Mouse (Mus musculus) 3134 (cell line): ENCODE measurements at regions not wholly inside any gene's neighbourhood (a gene's known extent, or its start where the extent isn't known, plus 50 kb on each side); places are given as distances from the start of the nearest gene placed in this dataset.

Experiments used
- DNase-seq: peaks from one replicate; pipeline ENCODE4 v3.0.0-alpha.2; 2011; ENCODE audit warnings: low spot score; ENCODE audit not compliant: insufficient read length; ENCODE audit errors: extremely low read depth

- no peak for DNase-seq
Observed at GRCm38 (mm10) chr12:35863141-35863540, 62.3 kb upstream of the Agr3 start.

- DNase-seq, result no peak
Observed at GRCm38 (mm10) chr12:35853159-35853558, 72.3 kb upstream of the Agr3 start.

GRCm38 (mm10) chr12:35846905-35847610 lies 78.4 kb upstream of the Agr3 start:
- peak; percentile 35 for DNase-seq

- peak; percentile 18 for DNase-seq
Observed at GRCm38 (mm10) chr12:35836946-35837345, 88.5 kb upstream of the Agr3 start.

GRCm38 (mm10) chr12:35833285-35833684 lies 92.1 kb upstream of the Agr3 start:
- peak; percentile 58 for DNase-seq

GRCm38 (mm10) chr12:35831922-35832512 lies 93.4 kb upstream of the Agr3 start:
- no peak for DNase-seq

GRCm38 (mm10) chr12:35831268-35831667 lies 94.2 kb upstream of the Agr3 start:
- DNase-seq, result peak; percentile 57

GRCm38 (mm10) chr12:35827797-35828196 lies 97.6 kb upstream of the Agr3 start:
- no peak for DNase-seq

- DNase-seq, result no peak
Observed at GRCm38 (mm10) chr12:35826990-35827389, 98.4 kb upstream of the Agr3 start.

- no peak for DNase-seq
Observed at GRCm38 (mm10) chr12:35824587-35824987, 100.8 kb upstream of the Agr3 start.

- no peak for DNase-seq
Observed at GRCm38 (mm10) chr12:35799261-35799660, 126.2 kb upstream of the Agr3 start.

- DNase-seq, result no peak
Observed at GRCm38 (mm10) chr12:35775396-35775795, 150.0 kb upstream of the Agr3 start.

GRCm38 (mm10) chr12:35770387-35771024 lies 154.9 kb upstream of the Agr3 start:
- no peak for DNase-seq

GRCm38 (mm10) chr12:35758916-35759315 lies 166.5 kb upstream of the Agr3 start:
- DNase-seq, result no peak

GRCm38 (mm10) chr12:35755159-35755558 lies 170.3 kb upstream of the Agr3 start:
- no peak for DNase-seq

- DNase-seq, result no peak
Observed at GRCm38 (mm10) chr12:35747997-35748396, 177.4 kb upstream of the Agr3 start.

- no peak for DNase-seq
Observed at GRCm38 (mm10) chr12:35746691-35747299, 178.6 kb upstream of the Agr3 start.

- peak; percentile 58 for DNase-seq
Observed at GRCm38 (mm10) chr12:35742729-35743128, 182.7 kb upstream of the Agr3 start.

GRCm38 (mm10) chr12:35736427-35736826 lies 189.0 kb upstream of the Agr3 start:
- DNase-seq, result peak; percentile 37

GRCm38 (mm10) chr12:35735002-35735401 lies 190.4 kb upstream of the Agr3 start:
- DNase-seq, result no peak

GRCm38 (mm10) chr12:35734371-35734770 lies 191.0 kb upstream of the Agr3 start:
- peak; percentile 60 for DNase-seq
